Mouse (Mus musculus) gastrocnemius, adult 2 months (tissue): Measurements from ENCODE around the gene Scly. TPM values are rescaled to one million over a fixed set of nuclear protein-coding genes. Genes with fewer than 3 reads are reported as not detected.

Experiments used
- DNase-seq: peaks from one replicate; pipeline ENCODE4 v3.0.0; 2022
- H3K27ac ChIP-seq: fragments of 200-600 bp; 2 replicates; pipeline ENCODE4 v1.8.1; 2022; ENCODE audit warnings: mild to moderate bottlenecking
- H3K4me3 ChIP-seq: fragments of 200-600 bp; 2 replicates; pipeline ENCODE4 v1.8.1; 2022; ENCODE audit warnings: mild to moderate bottlenecking, moderate library complexity
- CTCF ChIP-seq: fragments of 200-600 bp; IDR thresholded peaks from 2 replicates; pipeline ENCODE4 v1.8.1; 2022; ENCODE audit warnings: antibody characterized with exemption, mild to moderate bottlenecking, moderate library complexity
- intact Hi-C: fragments of 180-260 bp; cut with DNase I; formaldehyde crosslinking; loops from one replicate; pipeline ENCODE4 v1.15.1; 2025
- total RNA-seq, 2 experiments: library from RNA; stranded (reverse); gene quantifications; 2 replicates each; pipeline ENCODE4 v1.2.3; 2021

Gene Scly
- total RNA-seq, 2 experiments from 2014 or later, result 8.1 to 11.5 TPM

DNA sequence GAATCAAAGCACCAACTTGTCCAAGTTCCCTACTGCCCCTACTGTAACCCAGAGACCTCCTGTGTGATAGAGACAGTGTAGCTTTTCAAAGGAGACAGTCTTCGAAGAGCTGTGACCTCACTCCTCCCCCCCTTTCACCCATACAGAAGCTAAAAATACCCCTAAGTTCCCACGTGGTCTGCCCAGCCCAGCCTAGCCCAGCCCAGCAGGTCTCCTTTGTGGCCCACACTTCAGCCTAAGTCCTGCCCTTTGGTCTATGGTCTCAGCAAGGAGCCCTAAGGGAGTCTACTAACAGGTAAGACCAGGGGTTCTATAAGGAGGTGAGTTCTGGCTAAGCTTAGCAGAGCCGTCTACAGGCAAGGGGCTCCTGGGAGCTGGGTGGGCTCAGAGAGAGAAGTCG is 52.7 kb downstream of the Scly start, which contains the start of gene Klhl30:
Klhl30 (plus strand) TSS at position 176 of the 400 bp plus-strand sequence.
- peak within 1 kb of the TSS; percentile 78 for H3K4me3 ChIP-seq
- intact Hi-C loops, result no loop called here
- H3K27ac ChIP-seq, result peak within 1 kb of the TSS; percentile 91
- DNase-seq, result peak; percentile 76
- no peak for TF ChIP-seq CTCF

DNA sequence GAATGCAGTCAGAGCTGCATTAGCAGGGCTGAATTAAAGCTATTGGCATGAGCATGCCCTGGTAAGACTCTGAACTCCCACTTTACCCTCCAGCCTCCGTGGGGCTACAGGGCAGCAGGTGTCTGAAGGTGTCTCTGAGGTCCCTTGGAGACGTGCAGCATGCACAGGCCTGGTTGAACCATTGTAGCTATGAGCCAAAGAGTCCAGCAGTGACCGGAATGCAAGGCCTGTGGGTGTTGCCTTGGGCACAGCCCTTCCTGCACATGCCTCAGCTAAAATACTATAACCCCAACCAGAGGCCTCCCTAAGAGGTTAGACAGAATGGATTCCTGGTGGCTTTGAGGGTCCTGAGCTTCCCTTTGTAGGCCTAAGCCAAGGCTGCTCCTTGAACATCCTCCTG is 53.1 kb downstream of the Scly start:
- TF ChIP-seq CTCF, result no peak
- no peak for DNase-seq
- intact Hi-C loops, result no loop called here
- Histone ChIP-seq H3K4me3 (peak overlapping the region; percentile 78), H3K27ac (peak overlapping the region; percentile 91)

DNA sequence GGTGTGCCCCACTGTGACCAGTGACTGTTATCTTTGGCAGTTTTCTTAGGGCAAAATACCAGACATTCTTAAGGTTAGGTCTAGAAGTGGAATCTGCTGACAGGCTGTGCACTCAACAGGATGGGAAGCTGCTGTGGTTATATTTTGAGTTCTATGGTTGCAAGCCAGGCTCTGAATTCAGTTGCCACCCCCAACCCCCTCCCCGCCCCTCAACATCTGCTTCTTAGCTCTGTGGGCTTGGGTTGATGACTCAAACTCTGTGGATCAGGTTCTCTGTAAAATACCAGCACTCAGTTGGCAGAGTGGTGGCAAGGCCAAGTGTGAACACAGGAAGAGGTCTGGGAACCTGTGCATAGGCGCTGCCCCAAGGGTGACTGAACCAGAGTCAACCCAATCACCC is 54.1 kb downstream of the Scly start:
- intact Hi-C loops, result no loop called here
- peak overlapping the region; percentile 91 for H3K27ac ChIP-seq
- TF ChIP-seq CTCF, result no peak
- no peak for DNase-seq
- H3K4me3 ChIP-seq, result peak overlapping the region; percentile 78

DNA sequence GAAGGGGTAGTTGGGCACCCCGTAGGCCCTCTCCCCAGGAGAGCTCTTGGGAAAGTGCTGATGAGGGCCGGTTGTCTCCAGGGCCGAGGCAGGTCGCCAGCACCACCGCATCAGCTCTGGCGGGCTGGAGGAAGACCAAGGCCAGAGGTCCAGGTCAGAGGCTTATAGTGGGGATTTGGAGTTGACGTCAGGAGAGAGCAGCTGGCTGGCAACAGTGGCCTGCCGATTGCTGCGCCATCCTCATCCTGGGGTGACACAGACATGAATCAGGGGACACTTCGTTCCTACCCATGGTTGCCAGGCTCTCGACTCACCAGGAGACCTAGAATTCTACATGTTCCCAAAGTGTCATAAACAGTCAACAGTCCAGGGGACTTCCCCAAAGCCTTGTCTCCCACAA is 58.0 kb downstream of the Scly start:
- Histone ChIP-seq H3K4me3 (no peak overlapping the region), H3K27ac (peak overlapping the region; percentile 35; the same call in 1 of the 2 replicates)
- DNase-seq, result peak; percentile 66
- intact Hi-C loops, result no loop called here
- TF ChIP-seq CTCF, result no peak

DNA sequence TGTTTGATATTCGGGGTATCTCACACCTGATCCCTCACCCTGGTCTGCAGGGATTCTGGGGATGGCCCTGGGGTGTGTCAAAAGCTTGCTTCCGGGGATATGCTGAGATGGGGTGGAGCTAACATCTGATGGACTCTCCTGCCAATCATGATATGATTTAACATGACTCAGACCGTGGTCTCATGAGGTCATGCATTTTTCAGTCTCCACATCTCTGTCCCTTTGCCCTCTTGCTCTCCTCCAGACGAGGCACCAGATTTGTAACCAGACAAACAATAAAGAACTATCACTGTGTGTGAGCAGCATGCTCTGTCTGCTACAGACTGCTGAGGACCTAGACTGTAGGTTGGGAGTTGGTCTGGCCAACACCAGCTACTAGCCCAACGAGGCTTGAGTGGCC is 64.0 kb downstream of the Scly start:
- Histone ChIP-seq H3K27ac (no peak overlapping the region), H3K4me3 (no peak overlapping the region)
- DNase-seq, result no peak
- TF ChIP-seq CTCF, result no peak
- intact Hi-C loops, result no loop called here

DNA sequence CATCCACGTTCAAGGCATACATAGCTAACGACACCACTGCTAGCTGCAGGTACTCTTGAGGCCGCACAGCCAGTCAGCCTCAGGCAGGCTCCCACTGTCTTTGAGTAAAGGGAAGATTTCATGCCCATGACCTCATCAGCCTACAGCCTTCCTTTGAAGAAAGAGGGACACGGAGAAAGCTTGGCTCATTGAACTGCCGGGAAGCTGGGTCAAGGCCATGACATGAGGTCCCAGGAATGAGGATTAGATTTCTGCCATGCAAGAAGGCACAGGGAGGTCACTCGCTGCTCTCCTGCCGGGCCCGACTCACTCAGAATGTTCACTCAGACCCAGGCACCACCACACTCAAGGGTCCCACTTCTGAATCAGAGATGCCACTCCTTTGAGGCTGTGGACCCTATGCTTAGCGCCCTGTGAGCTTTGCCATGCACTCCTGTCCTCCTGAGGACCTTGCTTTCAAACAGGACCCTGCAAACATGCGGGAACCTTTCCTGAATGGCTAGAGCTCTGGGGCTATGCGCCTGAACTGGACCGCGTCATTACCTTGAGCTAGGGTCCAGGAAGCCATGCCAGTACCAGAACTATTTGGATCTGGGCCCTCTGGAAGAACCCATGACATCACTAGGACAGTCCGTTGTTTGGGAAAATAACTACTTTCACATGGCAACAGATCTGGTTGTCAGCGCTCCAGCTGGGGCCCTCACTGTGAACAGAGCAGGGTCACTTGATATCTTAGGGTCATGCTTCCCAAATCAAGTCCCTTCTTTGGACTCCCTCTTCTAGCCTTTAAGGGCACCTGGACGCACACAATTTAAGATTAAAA is 66.9 kb downstream of the Scly start:
- H3K4me3 ChIP-seq, result no peak overlapping the region
- TF ChIP-seq CTCF, result no peak
- peak; percentile 68 for DNase-seq
- H3K27ac ChIP-seq, result peak overlapping the region; percentile 75
- intact Hi-C loops, result no loop called here

DNA sequence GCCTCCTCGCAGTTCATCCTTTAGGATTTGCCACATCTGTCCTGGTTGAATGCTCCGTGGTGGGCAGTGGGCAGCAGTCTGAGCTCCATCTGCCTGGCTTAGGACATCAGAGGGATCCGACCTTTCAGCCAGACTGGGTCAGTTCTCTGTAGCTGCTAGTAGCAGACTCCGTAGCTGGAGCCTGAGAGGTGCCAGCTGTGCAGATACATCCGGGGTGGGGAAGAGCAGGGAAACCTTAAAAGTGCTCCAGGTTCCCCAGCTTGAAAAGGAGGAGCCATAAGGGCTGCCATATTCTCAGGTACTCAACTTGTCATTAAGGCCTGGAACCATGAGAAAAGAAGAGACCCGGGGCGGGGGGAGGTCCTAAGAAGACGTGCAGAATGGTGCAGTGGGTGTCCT is 67.7 kb downstream of the Scly start:
- Histone ChIP-seq H3K4me3 (peak overlapping the region; percentile 68), H3K27ac (peak overlapping the region; percentile 75)
- intact Hi-C loops, result no loop called here
- no peak for DNase-seq
- no peak for TF ChIP-seq CTCF

DNA sequence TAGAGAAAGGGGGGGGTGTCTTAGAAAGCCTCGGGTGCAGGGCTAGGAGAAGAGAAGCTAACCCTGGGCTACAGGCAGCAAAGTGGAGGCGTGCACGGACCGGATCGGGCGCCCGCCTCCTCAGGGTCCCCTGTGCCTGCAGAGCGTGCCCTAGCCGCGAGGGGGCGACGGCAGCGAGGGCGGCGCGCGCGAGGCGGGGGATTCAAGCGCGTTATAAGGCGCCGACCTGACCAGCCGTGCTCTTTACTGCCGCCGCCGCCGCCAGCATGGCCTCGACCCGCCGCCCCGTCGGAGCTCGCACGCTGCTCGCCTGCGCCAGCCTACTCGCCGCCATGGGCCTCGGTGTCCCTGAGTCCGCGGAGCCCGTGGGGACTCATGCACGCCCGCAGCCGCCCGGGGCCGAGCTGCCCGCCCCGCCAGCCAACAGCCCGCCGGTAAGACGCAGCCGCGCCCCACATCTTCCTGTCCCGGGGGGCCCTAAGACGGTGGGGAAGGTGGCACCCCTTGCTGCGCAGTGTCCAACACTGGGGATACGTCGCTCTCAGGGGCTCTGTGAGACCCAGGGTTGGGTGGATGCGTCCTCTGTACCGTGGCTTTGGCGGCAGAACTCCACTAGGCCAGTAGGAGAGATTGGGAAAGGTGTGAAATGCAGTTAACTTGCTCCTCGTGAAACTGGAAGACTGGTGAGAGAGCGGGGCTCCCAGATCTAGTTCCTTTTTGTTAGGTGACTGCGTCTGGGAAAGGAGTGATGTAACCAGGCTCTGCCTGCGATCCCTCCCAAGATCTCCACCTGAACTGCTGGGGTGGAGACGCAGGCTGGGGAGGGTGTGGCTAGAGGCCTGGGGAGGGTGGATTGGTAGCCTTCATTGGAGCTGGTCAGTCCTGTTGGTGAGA is 68.3 kb downstream of the Scly start, which contains the start of gene Erfe:
Erfe (plus strand) TSS at position 216 of the 894 bp plus-strand sequence.
- peak within 1 kb of the TSS; percentile 75 for H3K27ac ChIP-seq
- TF ChIP-seq CTCF, result peak; percentile 95
- intact Hi-C loops, result no loop called here
- peak within 1 kb of the TSS; percentile 68 for H3K4me3 ChIP-seq
- peak; percentile 88 for DNase-seq

DNA sequence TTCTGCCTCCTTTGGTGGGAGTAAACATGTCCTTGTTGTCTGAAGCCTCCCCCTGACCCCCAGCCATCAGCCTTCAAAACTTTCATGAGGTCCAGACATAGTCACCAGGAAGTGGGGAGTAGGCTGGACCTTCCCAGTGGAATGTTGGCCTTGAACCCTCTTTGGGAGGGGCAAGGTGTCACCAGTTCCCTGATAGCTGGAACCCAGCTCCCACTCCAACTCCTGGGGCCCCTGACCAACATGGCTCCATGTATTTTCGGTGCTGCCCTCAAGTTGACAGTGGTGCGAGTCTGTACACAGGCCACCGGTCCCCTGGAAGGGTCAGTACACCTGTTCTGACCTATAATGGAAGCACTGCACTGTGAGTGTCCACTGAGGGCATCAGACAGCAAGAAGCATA is 69.2 kb downstream of the Scly start:
- intact Hi-C loops, result no loop called here

DNA sequence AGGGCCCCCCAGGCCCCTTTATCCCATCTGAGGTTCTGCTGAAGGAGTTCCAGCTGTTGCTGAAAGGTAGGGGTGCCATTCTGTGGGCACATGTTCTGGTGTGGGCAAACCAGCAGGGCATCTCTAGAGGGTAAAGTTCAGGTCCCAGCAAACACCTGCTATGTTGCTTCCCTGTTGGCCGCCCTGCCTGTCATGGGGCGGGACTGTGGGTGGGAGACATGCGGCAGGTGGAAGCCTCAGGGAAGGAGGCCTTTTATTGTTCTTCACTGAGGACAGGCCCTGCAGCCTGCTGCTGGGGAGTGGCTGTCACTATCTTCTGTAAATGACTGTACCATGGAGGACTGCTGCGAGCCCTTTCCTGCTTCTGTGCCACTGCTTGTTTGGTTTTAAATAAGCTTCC is 71.3 kb downstream of the Scly start:
- intact Hi-C loops, result no loop called here

More for the DNA sequence above, 69.2 kb downstream of the Scly start:
- Histone ChIP-seq H3K27ac (no peak overlapping the region), H3K4me3 (no peak overlapping the region)
- TF ChIP-seq CTCF, result no peak
- DNase-seq, result no peak

DNA sequence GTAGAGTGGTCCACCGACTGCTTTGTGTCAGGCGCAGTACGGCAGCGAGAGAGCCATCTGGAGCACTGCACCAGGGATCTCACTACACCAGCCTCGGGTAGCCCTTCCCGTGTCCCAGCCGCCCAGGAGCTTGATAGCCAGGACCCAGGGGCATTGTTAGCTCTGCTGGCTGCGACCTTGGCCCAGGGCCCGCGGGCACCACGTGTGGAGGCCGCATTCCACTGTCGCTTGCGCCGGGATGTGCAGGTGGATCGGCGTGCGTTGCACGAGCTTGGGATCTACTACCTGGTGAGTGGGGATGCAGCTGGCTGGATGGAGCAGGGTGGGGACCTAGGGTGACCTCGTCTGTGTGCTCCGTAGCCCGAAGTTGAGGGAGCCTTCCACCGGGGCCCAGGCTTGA is 71.9 kb downstream of the Scly start:
- Histone ChIP-seq H3K4me3 (no peak overlapping the region), H3K27ac (no peak overlapping the region)
- no peak for DNase-seq
- intact Hi-C loops, result no loop called here
- no peak for TF ChIP-seq CTCF

More for the DNA sequence above, 71.3 kb downstream of the Scly start:
- DNase-seq, result no peak
- no peak overlapping the region for H3K27ac ChIP-seq
- no peak for TF ChIP-seq CTCF
- H3K4me3 ChIP-seq, result no peak overlapping the region

Other genes with a start within 250 kb of the Scly start
- gene Rbm44, start 153.2 kb upstream of the Scly start, total RNA-seq, result not detected
- gene Ramp1, start 118.5 kb upstream of the Scly start, total RNA-seq, result 10 to 100 TPM; 19.0 to 29.3 TPM
- 10 to 100 TPM; 52.1 to 61.6 TPM for gene Ube2f, start 48.0 kb upstream of the Scly start, total RNA-seq
- gene Espnl, start 23.7 kb downstream of the Scly start, total RNA-seq, result not detected
- 10 to 100 TPM; 49.9 to 89.8 TPM for gene Klhl30, start 52.7 kb downstream of the Scly start, total RNA-seq
- 1 to 10 TPM in 1 of 2 experiments, under 1 TPM in 1; 0.67 to 1.4 TPM for gene Erfe, start 68.1 kb downstream of the Scly start, total RNA-seq
- gene Ilkap, start 100.5 kb downstream of the Scly start, total RNA-seq, result 10 to 100 TPM; 38.3 to 44.6 TPM
- gene Hes6, start 115.7 kb downstream of the Scly start, total RNA-seq, result 1 to 10 TPM; 4.4 to 7.9 TPM
- 10 to 100 TPM in 1 of 2 experiments, 1 to 10 TPM in 1; 3.9 to 10.8 TPM for gene Per2, start 161.0 kb downstream of the Scly start, total RNA-seq
- gene Traf3ip1, start 196.3 kb downstream of the Scly start, total RNA-seq, result 1 to 10 TPM; 3.3 to 4.1 TPM
- 10 to 100 TPM; 13.9 to 16.6 TPM for gene Asb1, start 242.2 kb downstream of the Scly start, total RNA-seq